Mouse (Mus musculus): ENCODE measurements around the gene Arhgap23.

DNA sequence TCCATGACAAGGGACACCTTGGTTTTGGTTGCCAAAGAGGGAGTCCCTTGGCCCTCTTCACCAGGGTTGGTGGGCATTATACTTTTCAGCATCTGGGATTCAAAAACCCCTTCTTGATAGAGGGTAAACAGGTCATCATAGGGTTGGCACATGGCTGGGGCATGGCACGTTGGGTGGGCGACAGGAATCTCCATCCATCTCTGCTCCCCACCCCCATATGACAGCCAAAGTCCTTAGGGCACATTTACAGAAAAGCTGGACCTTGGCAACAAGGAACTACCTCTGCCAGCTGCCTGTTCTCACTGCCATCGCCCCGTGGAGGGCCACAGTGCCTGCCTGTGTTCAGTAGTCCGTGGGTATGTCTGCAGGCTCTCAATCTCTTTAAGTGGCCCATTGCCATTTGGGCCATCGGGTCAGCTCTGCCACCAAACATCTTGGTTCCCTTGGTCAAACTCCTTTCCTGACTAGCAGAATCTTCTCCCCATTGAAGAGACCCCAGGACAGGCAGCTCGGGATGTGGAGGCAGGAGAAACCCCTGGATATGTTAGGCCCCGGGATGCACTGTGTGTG is 11.6 kb upstream of the Arhgap23 start:
- TF ChIP-seq CTCF (conservative IDR thresholded peaks at IDR 0.05; ENCODE audit: insufficient read depth, insufficient read length, low read depth, low read length) (no peak), POLR2A (IDR thresholded peaks at IDR 0.05; ENCODE audit: low read depth, low read length) (no peak)

Data from kidney, adult 2 months (tissue).